ENCODE assay signal across 9 mouse cellular contexts in the genomic region with DNA sequence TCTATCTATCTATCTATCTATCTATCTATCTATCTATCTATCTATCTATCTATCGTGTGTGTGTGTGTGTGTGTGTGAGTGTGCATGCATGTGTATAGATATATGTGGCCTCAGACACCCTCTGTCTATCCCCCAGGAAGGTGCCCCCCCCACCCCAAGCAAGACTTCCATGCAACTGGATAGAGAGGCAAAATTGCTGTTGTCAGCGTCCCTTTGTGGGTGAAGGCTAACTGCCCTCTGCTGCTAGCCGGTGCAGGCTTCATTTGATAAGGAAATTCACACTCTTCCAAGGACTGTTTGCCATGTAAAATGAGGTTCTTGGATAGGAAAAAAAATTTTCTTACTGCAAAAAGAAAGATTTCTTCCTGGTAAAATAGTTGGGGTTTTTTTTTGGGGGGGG.
DNase-seq lines count a peak whose midpoint lies in the region; ATAC-seq lines count a peak whose summit lies in the region.
"Had no signal": no experiment of that assay in that cellular context is flagged by ENCODE, and none has a peak within 500 bp of the region (broad histone marks: within the 10 kb centered on the region; RNA-seq: fewer than 3 reads in every experiment).

No protein-coding gene starts in this region.

- peaks cover 3 to 5% of the 10 kb centered on the region in 2 experiments; a peak in 2 of 4 replicates for H3K4me1 ChIP-seq in heart, embryonic 14.5 days (ENCODE audit: control insufficient read depth in 2 of 2, insufficient read depth in 2 of 2, low read length in 2 of 2)
- H3K4me1 ChIP-seq in neural tube, embryonic 11.5 days (ENCODE audit: control insufficient read depth, insufficient read depth, low read length), result peaks cover 12% of the 10 kb centered on the region; the same call in 1 of the 2 replicates
- H3K4me1 ChIP-seq in limb, embryonic 13.5 days, result peaks cover 16% of the 10 kb centered on the region
- H3K4me1 ChIP-seq in neural tube, embryonic 14.5 days (ENCODE audit: control insufficient read depth, insufficient read depth, low read length), result peaks cover 8% of the 10 kb centered on the region; the same call in 1 of the 2 replicates
- H3K4me1 ChIP-seq: liver, embryonic 13.5 days had no signal

- H3K4me3 ChIP-seq in heart, embryonic 14.5 days (ENCODE audit: control insufficient read depth in 1 of 2, insufficient read depth in 1 of 2, low read depth in 1 of 2, low read length in 2 of 2), result no peak overlapping the region
- no peak overlapping the region for H3K4me3 ChIP-seq in neural tube, embryonic 11.5 days (ENCODE audit: low read depth, low read length)
- no peak overlapping the region for H3K4me3 ChIP-seq in limb, embryonic 13.5 days
- H3K4me3 ChIP-seq in neural tube, embryonic 14.5 days (ENCODE audit: low read depth, low read length), result no peak overlapping the region
- H3K4me3 ChIP-seq: liver, embryonic 13.5 days had no signal

- DNase-seq in heart, postnatal 25 days (ENCODE audit: low spot score), result no peak
- DNase-seq in neural tube, embryonic 11.5 days (ENCODE audit: low spot score), result peak; percentile 29
- no peak for DNase-seq in neural tube, embryonic 10.5 days (ENCODE audit: extremely low spot score, low spot score)
- no peak for DNase-seq in left cerebral cortex, postnatal 36 days (ENCODE audit: low spot score in 2 of 2)

- H3K9me3 ChIP-seq in heart, embryonic 14.5 days (ENCODE audit: control insufficient read depth, low read length), result no peaks in the 10 kb centered on the region
- no peaks in the 10 kb centered on the region for H3K9me3 ChIP-seq in neural tube, embryonic 11.5 days (ENCODE audit: control insufficient read depth, low read length)
- no peaks in the 10 kb centered on the region for H3K9me3 ChIP-seq in limb, embryonic 13.5 days
- H3K9me3 ChIP-seq in neural tube, embryonic 14.5 days (ENCODE audit: control insufficient read depth, low read length), result no peaks in the 10 kb centered on the region
- H3K9me3 ChIP-seq: liver, embryonic 13.5 days had no signal

- WGBS in heart, embryonic 14.5 days, result 27% methylated on average over 3 of the region's 3 CpGs
- 38% methylated on average over 3 of the region's 3 CpGs for WGBS in neural tube, embryonic 11.5 days
- 38% methylated on average over 3 of the region's 3 CpGs for WGBS in limb, embryonic 13.5 days
- 28% methylated on average over 3 of the region's 3 CpGs for WGBS in neural tube, embryonic 14.5 days

- H3K9ac ChIP-seq in heart, embryonic 14.5 days (ENCODE audit: low read length), result no peak overlapping the region
- H3K9ac ChIP-seq in neural tube, embryonic 11.5 days (ENCODE audit: low read length), result 0 out of 2 replicates have a peak overlapping the region, but pooled peaks have one; percentile 46
- no peak overlapping the region for H3K9ac ChIP-seq in limb, embryonic 13.5 days
- H3K9ac ChIP-seq in neural tube, embryonic 14.5 days (replicated peaks; ENCODE audit: low read depth, low read length), result no peak overlapping the region
- H3K9ac ChIP-seq: liver, embryonic 13.5 days had no signal

- no peaks in the 10 kb centered on the region for H3K36me3 ChIP-seq in heart, embryonic 14.5 days (ENCODE audit: control insufficient read depth, insufficient read depth, low read length)
- no peaks in the 10 kb centered on the region for H3K36me3 ChIP-seq in neural tube, embryonic 11.5 days (ENCODE audit: control insufficient read depth, insufficient read depth, low read length)
- no peaks in the 10 kb centered on the region for H3K36me3 ChIP-seq in limb, embryonic 13.5 days
- H3K36me3 ChIP-seq in neural tube, embryonic 14.5 days (ENCODE audit: control insufficient read depth, insufficient read depth, low read length), result no peaks in the 10 kb centered on the region
- H3K36me3 ChIP-seq: liver, embryonic 13.5 days had no signal

- intact Hi-C loops in heart, postnatal 25 days (cut with DNase I), result loop anchor here (1.0 to 10.0 kb wide), 7 partner anchors 37 to 620 kb away; a partner anchor contains a TSS
- intact Hi-C loops in left cerebral cortex, postnatal 36 days (cut with DNase I), result loop anchor here (5.0 to 10.0 kb wide), 2 partner anchors 248 to 620 kb away; no protein-coding TSS in a partner anchor

- no peak overlapping the region for H3K27ac ChIP-seq in heart, embryonic 14.5 days (replicated peaks in 1 of 2; ENCODE audit: control insufficient read depth in 1 of 2, insufficient read depth in 1 of 2, low read depth in 2 of 2, low read length in 2 of 2)
- no peak overlapping the region for H3K27ac ChIP-seq in neural tube, embryonic 11.5 days (ENCODE audit: low read depth, low read length)
- no peak overlapping the region for H3K27ac ChIP-seq in limb, embryonic 13.5 days
- H3K27ac ChIP-seq in neural tube, embryonic 14.5 days (ENCODE audit: low read depth, low read length), result no peak overlapping the region; the same call in 1 of the 2 replicates
- H3K27ac ChIP-seq: liver, embryonic 13.5 days had no signal

- ATAC-seq in heart, embryonic 14.5 days (ENCODE audit: insufficient number of reproducible peaks, insufficient read depth, low FRiP score, low read depth), result no peak
- ATAC-seq in neural tube, embryonic 11.5 days (ENCODE audit: insufficient read depth, low FRiP score, low TSS enrichment), result no peak
- no peak for ATAC-seq in limb, embryonic 13.5 days (ENCODE audit: low FRiP score, low read depth)
- no peak for ATAC-seq in neural tube, embryonic 14.5 days (ENCODE audit: low read depth)

- H3K27me3 ChIP-seq in heart, embryonic 14.5 days (ENCODE audit: control insufficient read depth, insufficient read depth, low read length), result 0 out of 2 replicates have a peak, but pooled peaks cover 3% of the 10 kb centered on the region
- no peaks in the 10 kb centered on the region for H3K27me3 ChIP-seq in neural tube, embryonic 11.5 days (ENCODE audit: control insufficient read depth, insufficient read depth, low read length)
- H3K27me3 ChIP-seq in limb, embryonic 13.5 days, result peaks cover 87% of the 10 kb centered on the region
- H3K27me3 ChIP-seq in neural tube, embryonic 14.5 days (ENCODE audit: control insufficient read depth, insufficient read depth, low read length), result no peaks in the 10 kb centered on the region
- H3K27me3 ChIP-seq: CH12.LX had no signal

- peak overlapping the region; percentile 24; the same call in 1 of the 2 replicates for H3K4me2 ChIP-seq in heart, embryonic 14.5 days (ENCODE audit: low read length)
- peak overlapping the region; percentile 35; the same call in 1 of the 2 replicates for H3K4me2 ChIP-seq in neural tube, embryonic 11.5 days (ENCODE audit: low read depth)
- H3K4me2 ChIP-seq in limb, embryonic 13.5 days (replicated peaks), result peak overlapping the region; percentile 14; the same call in 1 of the 2 replicates
- H3K4me2 ChIP-seq in neural tube, embryonic 14.5 days (ENCODE audit: low read depth, low read length), result peak overlapping the region; percentile 11; the same call in 1 of the 2 replicates
- H3K4me2 ChIP-seq: liver, embryonic 13.5 days had no signal
